Mouse (Mus musculus): ENCODE measurements around the gene Gm17490. TPM values are rescaled to one million over a fixed set of nuclear protein-coding genes. Genes with fewer than 3 reads are reported as not detected.

Gm17490 gene
- not detected in 2 replicates for polyA plus RNA-seq (2014; fragmentation: Nextera tagmentation; extraction: Ambion mirVana)

DNA sequence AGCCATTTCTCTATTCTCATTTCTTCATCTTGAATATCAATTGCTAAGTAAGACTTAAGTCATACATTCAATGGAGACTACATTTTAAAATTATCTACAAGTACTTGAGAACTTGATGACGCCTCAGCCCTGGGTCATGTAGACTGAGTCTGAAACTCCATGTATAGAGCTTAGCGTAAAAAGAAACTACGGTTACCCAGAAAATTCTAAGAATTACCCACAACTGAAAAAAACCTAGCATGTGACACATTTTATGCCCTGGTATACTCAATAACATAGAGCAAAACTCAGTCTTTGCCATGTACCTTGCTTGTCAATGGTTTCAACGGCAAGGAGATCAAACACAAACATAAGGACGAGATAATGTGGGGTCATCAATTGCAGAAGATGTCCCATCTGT, at the start of gene Gm17490:
Gm17490 (minus strand) TSS at position 375 of the 400 bp plus-strand sequence.
- no peaks in the 10 kb centered on the region for H3K36me3 ChIP-seq (ENCODE audit: control insufficient read depth, insufficient read depth, low read length)
- no peak within 1 kb of the TSS for H3K27ac ChIP-seq (ENCODE audit: low read length)
- H3K4me2 ChIP-seq (replicated peaks; ENCODE audit: low read depth, low read length), result no peak within 1 kb of the TSS
- no peaks in the 10 kb centered on the region for H3K4me1 ChIP-seq (ENCODE audit: control insufficient read depth, insufficient read depth, low read length)
- no peak within 1 kb of the TSS for H3K9ac ChIP-seq (replicated peaks; ENCODE audit: low read depth, low read length)
- 92% methylated on average over 5 of the region's 5 CpGs for WGBS
- no peaks in the 10 kb centered on the region for H3K27me3 ChIP-seq (ENCODE audit: control insufficient read depth, insufficient read depth, low read length)
- no peak for ATAC-seq (ENCODE audit: insufficient number of reproducible peaks, insufficient read depth, low FRiP score, low read depth)
- no peak within 1 kb of the TSS for H3K4me3 ChIP-seq (ENCODE audit: low read depth, low read length)
- H3K9me3 ChIP-seq (ENCODE audit: control insufficient read depth, low read depth, low read length), result no peaks in the 10 kb centered on the region

DNA sequence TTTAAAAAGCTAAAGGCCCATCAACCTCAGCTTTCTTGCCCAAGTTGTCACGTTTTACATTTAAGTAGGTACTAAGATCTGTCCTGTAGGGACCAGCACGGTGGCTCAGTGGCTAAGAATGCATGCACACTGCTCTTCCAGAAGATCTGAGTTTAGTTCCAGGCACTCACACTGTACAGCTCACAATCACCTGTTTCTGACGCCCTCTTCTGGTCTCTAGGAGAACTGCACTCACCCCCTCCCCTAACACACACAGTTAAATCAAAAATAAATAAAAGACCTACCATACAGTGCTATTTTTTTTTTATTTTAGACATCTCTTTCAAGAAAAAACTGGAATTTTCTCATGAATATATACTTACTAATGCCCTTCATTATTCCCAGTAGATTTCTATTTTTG, 46.1 kb upstream of the Gm17490 start:
- ATAC-seq (ENCODE audit: insufficient number of reproducible peaks, insufficient read depth, low FRiP score, low read depth), result no peak
- Histone ChIP-seq H3K4me3 (ENCODE audit: low read depth, low read length) (no peak overlapping the region), H3K4me2 (replicated peaks; ENCODE audit: low read depth, low read length) (no peak overlapping the region), H3K4me1 (ENCODE audit: control insufficient read depth, insufficient read depth, low read length) (no peaks in the 10 kb centered on the region), H3K9ac (replicated peaks; ENCODE audit: low read depth, low read length) (no peak overlapping the region), H3K36me3 (ENCODE audit: control insufficient read depth, insufficient read depth, low read length) (no peaks in the 10 kb centered on the region), H3K27me3 (ENCODE audit: control insufficient read depth, insufficient read depth, low read length) (no peaks in the 10 kb centered on the region), H3K9me3 (ENCODE audit: control insufficient read depth, low read depth, low read length) (no peaks in the 10 kb centered on the region), H3K27ac (ENCODE audit: low read length) (no peak overlapping the region)
- 23% methylated on average over 3 of the region's 3 CpGs for WGBS

DNA sequence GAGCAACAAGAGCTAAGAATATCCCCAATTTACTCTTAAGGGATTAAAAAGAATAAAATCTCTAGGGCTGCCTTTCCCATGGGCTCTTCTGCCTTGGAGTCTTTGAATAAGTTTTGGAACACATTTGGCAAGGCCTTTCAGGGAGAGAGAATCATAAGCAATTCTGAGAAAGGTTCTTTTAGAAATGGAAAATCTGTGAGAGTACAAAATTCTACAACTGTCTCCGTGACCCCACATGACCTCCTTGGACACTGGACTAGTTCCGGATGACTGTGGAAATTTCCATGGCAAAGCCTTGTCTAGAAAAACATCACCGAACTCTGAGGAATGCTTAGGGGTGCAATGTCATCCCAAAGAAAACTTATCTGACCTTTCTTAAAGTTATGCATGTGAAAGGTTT, 39.3 kb upstream of the Gm17490 start:
- H3K27ac ChIP-seq (ENCODE audit: low read length), result no peak overlapping the region
- WGBS, result 89% methylated on average over 3 of the region's 3 CpGs
- H3K4me2 ChIP-seq (replicated peaks; ENCODE audit: low read depth, low read length), result no peak overlapping the region
- H3K9me3 ChIP-seq (ENCODE audit: control insufficient read depth, low read depth, low read length), result no peaks in the 10 kb centered on the region
- ATAC-seq (ENCODE audit: insufficient number of reproducible peaks, insufficient read depth, low FRiP score, low read depth), result no peak
- no peaks in the 10 kb centered on the region for H3K36me3 ChIP-seq (ENCODE audit: control insufficient read depth, insufficient read depth, low read length)
- H3K9ac ChIP-seq (replicated peaks; ENCODE audit: low read depth, low read length), result no peak overlapping the region
- no peaks in the 10 kb centered on the region for H3K4me1 ChIP-seq (ENCODE audit: control insufficient read depth, insufficient read depth, low read length)
- no peak overlapping the region for H3K4me3 ChIP-seq (ENCODE audit: low read depth, low read length)
- H3K27me3 ChIP-seq (ENCODE audit: control insufficient read depth, insufficient read depth, low read length), result no peaks in the 10 kb centered on the region

DNA sequence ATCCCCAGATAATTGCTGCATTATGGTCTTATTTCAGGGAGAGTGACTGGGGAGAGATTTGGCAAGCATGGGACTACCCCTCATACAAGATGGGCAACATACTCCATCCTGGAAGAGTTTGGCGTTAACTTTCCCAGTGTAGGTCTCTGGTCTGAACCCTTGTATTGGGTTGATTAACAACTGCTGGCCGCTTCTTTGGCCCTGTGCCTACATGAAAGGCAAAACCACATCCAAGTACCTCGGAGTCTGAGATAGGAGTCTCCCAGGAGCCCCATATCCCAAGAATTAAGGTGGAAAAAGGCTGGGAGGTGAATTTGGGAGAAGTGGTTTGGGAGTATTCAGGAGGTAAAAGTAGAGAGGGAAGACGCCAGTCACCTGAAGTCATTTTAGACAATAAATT, 38.7 kb upstream of the Gm17490 start:
- no peaks in the 10 kb centered on the region for H3K4me1 ChIP-seq (ENCODE audit: control insufficient read depth, insufficient read depth, low read length)
- no peaks in the 10 kb centered on the region for H3K36me3 ChIP-seq (ENCODE audit: control insufficient read depth, insufficient read depth, low read length)
- ATAC-seq (ENCODE audit: insufficient number of reproducible peaks, insufficient read depth, low FRiP score, low read depth), result no peak
- H3K4me3 ChIP-seq (ENCODE audit: low read depth, low read length), result no peak overlapping the region
- no peaks in the 10 kb centered on the region for H3K27me3 ChIP-seq (ENCODE audit: control insufficient read depth, insufficient read depth, low read length)
- 81% methylated on average over 4 of the region's 4 CpGs for WGBS
- no peak overlapping the region for H3K9ac ChIP-seq (replicated peaks; ENCODE audit: low read depth, low read length)
- H3K4me2 ChIP-seq (replicated peaks; ENCODE audit: low read depth, low read length), result no peak overlapping the region
- no peak overlapping the region for H3K27ac ChIP-seq (ENCODE audit: low read length)
- H3K9me3 ChIP-seq (ENCODE audit: control insufficient read depth, low read depth, low read length), result no peaks in the 10 kb centered on the region

DNA sequence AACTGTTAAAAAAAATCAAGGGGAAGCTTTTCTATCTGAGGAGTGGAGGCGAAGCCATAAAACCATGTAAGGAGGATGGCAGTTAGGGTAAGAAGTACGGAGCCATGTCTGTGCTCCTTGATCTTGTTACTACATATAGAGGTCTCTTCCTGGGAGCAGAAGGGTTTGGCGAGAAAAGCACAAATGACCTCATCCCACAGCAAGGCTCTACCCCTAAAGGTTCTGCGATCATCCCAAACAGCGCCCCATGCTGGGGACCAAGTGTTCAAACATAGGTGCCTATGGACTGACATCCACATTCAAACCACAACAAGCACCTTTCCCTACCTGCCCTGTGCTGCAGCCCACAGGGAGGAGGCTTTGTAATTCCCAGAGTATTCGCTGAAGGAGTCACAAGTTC, 38.3 kb upstream of the Gm17490 start:
- Histone ChIP-seq H3K4me1 (ENCODE audit: control insufficient read depth, insufficient read depth, low read length) (no peaks in the 10 kb centered on the region), H3K27ac (ENCODE audit: low read length) (no peak overlapping the region), H3K9me3 (ENCODE audit: control insufficient read depth, low read depth, low read length) (no peaks in the 10 kb centered on the region), H3K9ac (replicated peaks; ENCODE audit: low read depth, low read length) (no peak overlapping the region), H3K4me2 (replicated peaks; ENCODE audit: low read depth, low read length) (peak overlapping the region; percentile 34), H3K27me3 (ENCODE audit: control insufficient read depth, insufficient read depth, low read length) (no peaks in the 10 kb centered on the region), H3K4me3 (ENCODE audit: low read depth, low read length) (no peak overlapping the region), H3K36me3 (ENCODE audit: control insufficient read depth, insufficient read depth, low read length) (no peaks in the 10 kb centered on the region)
- no peak for ATAC-seq (ENCODE audit: insufficient number of reproducible peaks, insufficient read depth, low FRiP score, low read depth)
- 46% methylated on average over 6 of the region's 6 CpGs for WGBS

GRCm38 (mm10) chr2:11663961-11664360, 37.9 kb upstream of the Gm17490 start:
- Histone ChIP-seq H3K4me2 (replicated peaks; ENCODE audit: low read depth, low read length) (peak overlapping the region; percentile 34), H3K9me3 (ENCODE audit: control insufficient read depth, low read depth, low read length) (no peaks in the 10 kb centered on the region), H3K27ac (ENCODE audit: low read length) (no peak overlapping the region), H3K4me1 (ENCODE audit: control insufficient read depth, insufficient read depth, low read length) (no peaks in the 10 kb centered on the region), H3K4me3 (ENCODE audit: low read depth, low read length) (no peak overlapping the region), H3K27me3 (ENCODE audit: control insufficient read depth, insufficient read depth, low read length) (no peaks in the 10 kb centered on the region), H3K36me3 (ENCODE audit: control insufficient read depth, insufficient read depth, low read length) (no peaks in the 10 kb centered on the region), H3K9ac (replicated peaks; ENCODE audit: low read depth, low read length) (no peak overlapping the region)
- peak; percentile 77 for ATAC-seq (ENCODE audit: insufficient number of reproducible peaks, insufficient read depth, low FRiP score, low read depth)
- WGBS, result 3% methylated on average over 10 of the region's 10 CpGs

DNA sequence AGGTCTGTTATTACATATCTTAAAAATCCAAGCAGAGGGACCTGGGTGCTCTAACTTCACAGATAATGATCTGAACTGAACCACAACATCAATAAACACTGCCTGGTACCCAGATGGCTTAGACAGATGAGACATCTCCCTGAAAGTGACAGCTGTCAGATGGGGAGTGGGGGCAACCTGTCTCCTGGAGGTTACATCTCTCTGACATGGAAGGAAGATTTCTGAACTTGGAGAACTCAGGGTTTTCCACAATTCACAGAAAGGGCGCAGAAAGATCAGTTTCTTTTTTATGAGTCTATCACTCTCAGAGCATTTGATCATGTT, 36.8 kb upstream of the Gm17490 start:
- Histone ChIP-seq H3K9me3 (ENCODE audit: control insufficient read depth, low read depth, low read length) (no peaks in the 10 kb centered on the region), H3K36me3 (ENCODE audit: control insufficient read depth, insufficient read depth, low read length) (no peaks in the 10 kb centered on the region), H3K27me3 (ENCODE audit: control insufficient read depth, insufficient read depth, low read length) (no peaks in the 10 kb centered on the region), H3K27ac (ENCODE audit: low read length) (no peak overlapping the region), H3K9ac (replicated peaks; ENCODE audit: low read depth, low read length) (no peak overlapping the region), H3K4me3 (ENCODE audit: low read depth, low read length) (no peak overlapping the region), H3K4me2 (replicated peaks; ENCODE audit: low read depth, low read length) (no peak overlapping the region), H3K4me1 (ENCODE audit: control insufficient read depth, insufficient read depth, low read length) (no peaks in the 10 kb centered on the region)
- ATAC-seq (ENCODE audit: insufficient number of reproducible peaks, insufficient read depth, low FRiP score, low read depth), result no peak
- WGBS, result 84% methylated on average over 1 of the region's 1 CpGs

- Histone ChIP-seq H3K27me3 (ENCODE audit: control insufficient read depth, insufficient read depth, low read length) (no peaks in the 10 kb centered on the region), H3K9ac (replicated peaks; ENCODE audit: low read depth, low read length) (no peak overlapping the region), H3K4me3 (ENCODE audit: low read depth, low read length) (no peak overlapping the region), H3K9me3 (ENCODE audit: control insufficient read depth, low read depth, low read length) (no peaks in the 10 kb centered on the region), H3K27ac (ENCODE audit: low read length) (no peak overlapping the region), H3K4me1 (ENCODE audit: control insufficient read depth, insufficient read depth, low read length) (no peaks in the 10 kb centered on the region), H3K4me2 (replicated peaks; ENCODE audit: low read depth, low read length) (no peak overlapping the region), H3K36me3 (ENCODE audit: control insufficient read depth, insufficient read depth, low read length) (no peaks in the 10 kb centered on the region)
- WGBS, result 77% methylated on average over 6 of the region's 6 CpGs
- no peak for ATAC-seq (ENCODE audit: insufficient number of reproducible peaks, insufficient read depth, low FRiP score, low read depth)
Observed at GRCm38 (mm10) chr2:11662143-11662906, 36.3 kb upstream of the Gm17490 start.

GRCm38 (mm10) chr2:11659263-11659662, 33.2 kb upstream of the Gm17490 start:
- no peak for ATAC-seq (ENCODE audit: insufficient number of reproducible peaks, insufficient read depth, low FRiP score, low read depth)
- no peaks in the 10 kb centered on the region for H3K4me1 ChIP-seq (ENCODE audit: control insufficient read depth, insufficient read depth, low read length)
- no peak overlapping the region for H3K4me2 ChIP-seq (replicated peaks; ENCODE audit: low read depth, low read length)
- no peak overlapping the region for H3K27ac ChIP-seq (ENCODE audit: low read length)
- 36% methylated on average over 2 of the region's 2 CpGs for WGBS
- no peak overlapping the region for H3K9ac ChIP-seq (replicated peaks; ENCODE audit: low read depth, low read length)
- H3K27me3 ChIP-seq (ENCODE audit: control insufficient read depth, insufficient read depth, low read length), result no peaks in the 10 kb centered on the region
- no peaks in the 10 kb centered on the region for H3K36me3 ChIP-seq (ENCODE audit: control insufficient read depth, insufficient read depth, low read length)
- H3K4me3 ChIP-seq (ENCODE audit: low read depth, low read length), result no peak overlapping the region
- no peaks in the 10 kb centered on the region for H3K9me3 ChIP-seq (ENCODE audit: control insufficient read depth, low read depth, low read length)
